Mouse (Mus musculus): ENCODE measurements around the gene Mrpl22. TPM values are rescaled to one million over a fixed set of nuclear protein-coding genes. Genes with fewer than 3 reads are reported as not detected.

Mrpl22 gene
- polyA plus RNA-seq, 1 experiment = 39.4 TPM

DNA sequence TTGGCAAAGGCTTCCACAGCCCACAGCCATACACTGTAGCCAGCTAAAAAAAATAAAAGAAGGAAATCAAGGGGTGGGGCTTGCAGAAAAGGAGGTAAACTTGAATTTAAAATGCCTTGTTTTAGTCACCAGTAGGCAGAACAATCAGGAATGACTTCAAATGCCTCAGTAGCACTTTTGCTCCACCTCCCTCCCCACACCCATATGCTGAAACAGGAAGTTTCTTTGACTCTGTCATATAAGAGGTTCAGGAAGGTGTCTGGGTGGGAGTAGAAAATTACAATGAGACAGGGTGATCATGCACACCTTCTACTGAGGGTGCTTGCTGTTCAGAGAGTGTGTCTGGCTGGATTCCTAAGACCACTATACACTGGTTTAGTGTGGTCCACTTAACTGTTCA, 36.6 kb upstream of the Mrpl22 start:
- no peak for TF ChIP-seq POLR2A (IDR thresholded peaks at IDR 0.05; ENCODE audit: control insufficient read depth, low read depth, low read length)
- no peak for TF ChIP-seq CTCF (IDR thresholded peaks at IDR 0.05; ENCODE audit: control insufficient read depth, insufficient read depth, insufficient replicate concordance, low read depth, low read length)
- H3K4me1 ChIP-seq (ENCODE audit: control insufficient read depth, insufficient read depth, low read length) = no peaks in the 10 kb centered on the region
- no peaks in the 10 kb centered on the region for H3K27me3 ChIP-seq (ENCODE audit: control insufficient read depth, insufficient read depth, low read length)
- H3K27ac ChIP-seq (ENCODE audit: control insufficient read depth, insufficient read depth, low read depth, low read length) = no peak overlapping the region
- peaks cover 8% of the 10 kb centered on the region for H3K36me3 ChIP-seq (ENCODE audit: control insufficient read depth, insufficient read depth, low read length)
- H3K4me3 ChIP-seq (ENCODE audit: control insufficient read depth, low read depth, low read length) = no peak overlapping the region

DNA sequence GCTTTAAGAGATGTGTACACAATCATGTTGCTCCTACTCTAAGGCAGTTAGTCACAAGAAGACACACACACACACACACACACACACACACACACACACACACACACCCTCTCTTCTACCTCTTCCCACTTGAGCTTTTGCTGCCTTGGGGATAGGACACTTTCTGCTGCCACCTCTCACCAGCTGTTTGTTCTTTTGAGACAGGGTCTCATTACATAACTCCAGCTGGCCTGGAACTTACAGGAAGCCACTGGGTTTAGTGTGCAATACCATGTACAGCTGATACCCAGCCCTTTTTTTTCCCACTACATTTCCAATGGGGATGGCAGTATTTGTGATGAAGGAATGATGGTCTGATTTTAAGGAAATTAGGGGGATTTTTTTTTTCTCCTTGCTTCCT, 36.2 kb upstream of the Mrpl22 start:
- Histone ChIP-seq H3K36me3 (ENCODE audit: control insufficient read depth, insufficient read depth, low read length) (peaks cover 8% of the 10 kb centered on the region), H3K4me1 (ENCODE audit: control insufficient read depth, insufficient read depth, low read length) (no peaks in the 10 kb centered on the region)
- no peak for TF ChIP-seq CTCF (IDR thresholded peaks at IDR 0.05; ENCODE audit: control insufficient read depth, insufficient read depth, insufficient replicate concordance, low read depth, low read length)
- TF ChIP-seq POLR2A (IDR thresholded peaks at IDR 0.05; ENCODE audit: control insufficient read depth, low read depth, low read length) = no peak

GRCm38 (mm10) chr11:58136677-58137076, 34.8 kb upstream of the Mrpl22 start:
- Histone ChIP-seq H3K27me3 (ENCODE audit: control insufficient read depth, insufficient read depth, low read length) (no peaks in the 10 kb centered on the region), H3K27ac (ENCODE audit: control insufficient read depth, insufficient read depth, low read depth, low read length) (no peak overlapping the region), H3K4me1 (ENCODE audit: control insufficient read depth, insufficient read depth, low read length) (no peaks in the 10 kb centered on the region), H3K36me3 (ENCODE audit: control insufficient read depth, insufficient read depth, low read length) (peaks cover 8% of the 10 kb centered on the region), H3K4me3 (ENCODE audit: control insufficient read depth, low read depth, low read length) (no peak overlapping the region)
- TF ChIP-seq CTCF (IDR thresholded peaks at IDR 0.05; ENCODE audit: control insufficient read depth, insufficient read depth, insufficient replicate concordance, low read depth, low read length) = no peak
- no peak for TF ChIP-seq POLR2A (IDR thresholded peaks at IDR 0.05; ENCODE audit: control insufficient read depth, low read depth, low read length)

More for the DNA sequence above, 36.2 kb upstream of the Mrpl22 start:
- H3K27ac ChIP-seq (ENCODE audit: control insufficient read depth, insufficient read depth, low read depth, low read length) = no peak overlapping the region
- no peak overlapping the region for H3K4me3 ChIP-seq (ENCODE audit: control insufficient read depth, low read depth, low read length)
- H3K27me3 ChIP-seq (ENCODE audit: control insufficient read depth, insufficient read depth, low read length) = no peaks in the 10 kb centered on the region

DNA sequence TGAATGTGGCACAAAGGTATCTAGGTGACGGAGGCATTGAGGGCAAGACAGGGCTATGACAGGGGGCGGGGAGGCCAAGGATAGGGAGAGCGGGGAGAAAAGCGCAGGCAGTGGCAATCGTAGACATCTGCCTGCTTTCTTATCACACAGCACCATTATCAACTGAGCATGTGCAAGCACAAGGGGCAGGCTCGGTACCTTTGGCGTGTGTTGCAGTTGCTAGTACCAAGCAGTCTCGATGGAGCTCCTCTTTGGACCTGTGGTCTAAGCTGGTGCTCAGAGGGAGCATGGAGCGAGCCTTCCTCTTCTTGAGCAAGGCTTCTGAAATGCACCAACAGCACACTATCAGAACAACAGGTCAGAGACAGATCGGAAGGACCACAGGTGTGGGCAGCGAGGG, 32.6 kb upstream of the Mrpl22 start:
- peaks cover 8% of the 10 kb centered on the region for H3K36me3 ChIP-seq (ENCODE audit: control insufficient read depth, insufficient read depth, low read length)
- no peaks in the 10 kb centered on the region for H3K4me1 ChIP-seq (ENCODE audit: control insufficient read depth, insufficient read depth, low read length)
- TF ChIP-seq POLR2A (IDR thresholded peaks at IDR 0.05; ENCODE audit: control insufficient read depth, low read depth, low read length) (no peak), CTCF (IDR thresholded peaks at IDR 0.05; ENCODE audit: control insufficient read depth, insufficient read depth, insufficient replicate concordance, low read depth, low read length) (no peak)
- H3K4me3 ChIP-seq (ENCODE audit: control insufficient read depth, low read depth, low read length) = no peak overlapping the region
- H3K27ac ChIP-seq (ENCODE audit: control insufficient read depth, insufficient read depth, low read depth, low read length) = no peak overlapping the region
- H3K27me3 ChIP-seq (ENCODE audit: control insufficient read depth, insufficient read depth, low read length) = no peaks in the 10 kb centered on the region

GRCm38 (mm10) chr11:58139466-58139865, 32.0 kb upstream of the Mrpl22 start:
- no peaks in the 10 kb centered on the region for H3K4me1 ChIP-seq (ENCODE audit: control insufficient read depth, insufficient read depth, low read length)
- no peaks in the 10 kb centered on the region for H3K27me3 ChIP-seq (ENCODE audit: control insufficient read depth, insufficient read depth, low read length)
- no peak for TF ChIP-seq POLR2A (IDR thresholded peaks at IDR 0.05; ENCODE audit: control insufficient read depth, low read depth, low read length)
- no peak for TF ChIP-seq CTCF (IDR thresholded peaks at IDR 0.05; ENCODE audit: control insufficient read depth, insufficient read depth, insufficient replicate concordance, low read depth, low read length)
- peaks cover 6% of the 10 kb centered on the region for H3K36me3 ChIP-seq (ENCODE audit: control insufficient read depth, insufficient read depth, low read length)
- no peak overlapping the region for H3K27ac ChIP-seq (ENCODE audit: control insufficient read depth, insufficient read depth, low read depth, low read length)
- no peak overlapping the region for H3K4me3 ChIP-seq (ENCODE audit: control insufficient read depth, low read depth, low read length)

- Histone ChIP-seq H3K4me1 (ENCODE audit: control insufficient read depth, insufficient read depth, low read length) (no peaks in the 10 kb centered on the region), H3K27ac (ENCODE audit: control insufficient read depth, insufficient read depth, low read depth, low read length) (no peak overlapping the region), H3K27me3 (ENCODE audit: control insufficient read depth, insufficient read depth, low read length) (no peaks in the 10 kb centered on the region), H3K4me3 (ENCODE audit: control insufficient read depth, low read depth, low read length) (no peak overlapping the region), H3K36me3 (ENCODE audit: control insufficient read depth, insufficient read depth, low read length) (peaks cover 3% of the 10 kb centered on the region)
- TF ChIP-seq CTCF (IDR thresholded peaks at IDR 0.05; ENCODE audit: control insufficient read depth, insufficient read depth, insufficient replicate concordance, low read depth, low read length) = no peak
- TF ChIP-seq POLR2A (IDR thresholded peaks at IDR 0.05; ENCODE audit: control insufficient read depth, low read depth, low read length) = no peak
These were observed 27.6 kb upstream of the Mrpl22 start for GRCm38 (mm10) chr11:58143704-58144426.

- Histone ChIP-seq H3K4me1 (ENCODE audit: control insufficient read depth, insufficient read depth, low read length) (no peaks in the 10 kb centered on the region), H3K36me3 (ENCODE audit: control insufficient read depth, insufficient read depth, low read length) (peaks cover 3% of the 10 kb centered on the region), H3K4me3 (ENCODE audit: control insufficient read depth, low read depth, low read length) (no peak overlapping the region), H3K27ac (ENCODE audit: control insufficient read depth, insufficient read depth, low read depth, low read length) (no peak overlapping the region), H3K27me3 (ENCODE audit: control insufficient read depth, insufficient read depth, low read length) (no peaks in the 10 kb centered on the region)
- TF ChIP-seq CTCF (IDR thresholded peaks at IDR 0.05; ENCODE audit: control insufficient read depth, insufficient read depth, insufficient replicate concordance, low read depth, low read length) = no peak
- TF ChIP-seq POLR2A (IDR thresholded peaks at IDR 0.05; ENCODE audit: control insufficient read depth, low read depth, low read length) = no peak
These were observed 25.2 kb upstream of the Mrpl22 start for GRCm38 (mm10) chr11:58146241-58146640.
